Mouse (Mus musculus): ENCODE measurements at regions not wholly inside any gene's neighbourhood (a gene's known extent, or its start where the extent isn't known, plus 50 kb on each side); places are given as distances from the start of the nearest gene placed in this dataset.

GRCm38 (mm10) chr11:43349564-43349963 is 76.5 kb downstream of the Pttg1 start:
- Histone ChIP-seq H3K36me3 (ENCODE audit: control insufficient read depth, insufficient read depth, low read length) (no peaks in the 10 kb centered on the region), H3K4me3 (replicated peaks; ENCODE audit: low read depth, low read length) (no peak overlapping the region), H3K4me1 (ENCODE audit: control insufficient read depth, insufficient read depth, low read length) (peaks cover 24% of the 10 kb centered on the region), H3K27me3 (ENCODE audit: control insufficient read depth, insufficient read depth, low read length) (no peaks in the 10 kb centered on the region), H3K27ac (replicated peaks; ENCODE audit: low read depth, low read length) (peak overlapping the region; percentile 66), H3K9me3 (ENCODE audit: control insufficient read depth, low read length) (no peaks in the 10 kb centered on the region), H3K9ac (replicated peaks; ENCODE audit: low read length) (no peak overlapping the region), H3K4me2 (ENCODE audit: low read length) (no peak overlapping the region)
- no peak for ATAC-seq (ENCODE audit: low FRiP score, low TSS enrichment)
- DNase-seq = peak; percentile 27
- 54% methylated on average over 7 of the region's 7 CpGs for WGBS

- Histone ChIP-seq H3K4me1 (ENCODE audit: control insufficient read depth, insufficient read depth, low read length) (peaks cover 30% of the 10 kb centered on the region), H3K4me2 (ENCODE audit: low read length) (no peak overlapping the region), H3K9ac (replicated peaks; ENCODE audit: low read length) (no peak overlapping the region), H3K36me3 (ENCODE audit: control insufficient read depth, insufficient read depth, low read length) (no peaks in the 10 kb centered on the region), H3K27ac (replicated peaks; ENCODE audit: low read depth, low read length) (no peak overlapping the region), H3K4me3 (replicated peaks; ENCODE audit: low read depth, low read length) (no peak overlapping the region), H3K27me3 (ENCODE audit: control insufficient read depth, insufficient read depth, low read length) (no peaks in the 10 kb centered on the region), H3K9me3 (ENCODE audit: control insufficient read depth, low read length) (no peaks in the 10 kb centered on the region)
- peak; percentile 92 for DNase-seq
- ATAC-seq (ENCODE audit: low FRiP score, low TSS enrichment) = peak; percentile 41
- 9% methylated on average over 4 of the region's 4 CpGs for WGBS
Observed at GRCm38 (mm10) chr11:43348571-43348970, 77.5 kb downstream of the Pttg1 start.

DNA sequence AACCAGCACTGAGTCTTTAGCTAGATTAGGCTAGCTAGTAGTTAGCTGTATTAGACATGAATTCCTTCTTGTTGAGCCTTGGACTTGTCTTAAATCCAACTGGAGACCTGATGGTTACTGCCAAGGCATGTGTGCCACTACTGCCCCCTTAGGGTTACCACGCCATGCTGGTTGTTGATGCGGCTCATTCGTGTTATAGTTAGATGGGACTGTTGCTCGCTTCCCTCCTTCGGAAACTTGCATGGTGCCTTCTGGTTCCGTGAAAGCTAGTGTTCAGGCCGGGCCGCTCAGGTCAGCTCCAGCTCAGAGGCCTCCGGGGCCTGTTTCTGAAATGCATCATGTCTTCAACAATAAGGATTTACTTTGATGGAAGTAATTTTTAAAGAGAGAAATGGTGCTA is 79.6 kb downstream of the Pttg1 start:
- WGBS = 98% methylated on average over 9 of the region's 9 CpGs
- ATAC-seq (ENCODE audit: low FRiP score, low TSS enrichment) = no peak
- H3K9ac ChIP-seq (replicated peaks; ENCODE audit: low read length) = no peak overlapping the region

DNA sequence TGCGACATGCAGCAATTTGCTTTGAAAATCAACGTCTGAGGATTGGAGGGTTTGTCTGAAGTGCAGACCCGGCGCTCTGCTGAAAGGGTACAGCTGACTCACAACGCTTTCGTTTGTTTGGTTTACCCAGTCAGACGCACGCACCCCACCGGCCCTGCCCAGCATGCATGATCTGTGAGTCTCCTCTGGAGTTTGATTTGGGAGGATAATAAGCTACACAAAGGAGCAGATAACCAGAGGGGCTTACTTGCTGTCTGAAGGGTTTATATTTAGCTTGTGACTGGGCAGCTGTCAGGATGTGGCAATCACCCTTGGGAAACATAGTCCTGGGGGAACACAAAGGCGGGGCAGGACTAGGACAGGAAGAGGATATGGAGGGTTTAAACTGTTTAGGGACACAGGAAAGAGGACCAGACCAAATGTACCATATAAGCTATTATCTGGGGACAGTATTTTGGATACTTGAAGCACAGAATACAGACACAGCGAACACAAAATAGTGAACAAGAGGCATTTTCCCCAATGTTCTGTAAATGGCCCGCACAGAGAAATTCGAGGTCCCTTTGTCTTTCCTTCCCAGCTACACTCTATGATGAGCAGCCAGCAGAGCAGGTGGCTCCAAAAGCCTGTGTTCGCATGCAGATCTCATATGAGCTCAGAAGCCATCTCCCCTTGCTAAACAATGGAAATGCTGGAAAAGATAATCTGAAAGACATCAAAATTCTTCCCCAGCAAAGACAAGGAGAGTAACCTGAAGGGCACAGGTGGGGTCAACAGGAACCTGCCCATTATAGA is 81.1 kb downstream of the Pttg1 start:
- Histone ChIP-seq H3K4me2 (ENCODE audit: low read length) (no peak overlapping the region), H3K9ac (replicated peaks; ENCODE audit: low read length) (no peak overlapping the region; the same call in 1 of the 2 replicates), H3K27ac (replicated peaks; ENCODE audit: low read depth, low read length) (peak overlapping the region; percentile 80), H3K9me3 (ENCODE audit: control insufficient read depth, low read length) (no peaks in the 10 kb centered on the region), H3K36me3 (ENCODE audit: control insufficient read depth, insufficient read depth, low read length) (no peaks in the 10 kb centered on the region), H3K4me3 (replicated peaks; ENCODE audit: low read depth, low read length) (no peak overlapping the region), H3K27me3 (ENCODE audit: control insufficient read depth, insufficient read depth, low read length) (no peaks in the 10 kb centered on the region), H3K4me1 (ENCODE audit: control insufficient read depth, insufficient read depth, low read length) (peaks cover 20% of the 10 kb centered on the region)
- ATAC-seq (ENCODE audit: low FRiP score, low TSS enrichment) (peak; percentile 41; the same call in 1 of the 2 replicates), DNase-seq (peak; percentile 70)
- 25% methylated on average over 14 of the region's 14 CpGs for WGBS

More for the DNA sequence above, 79.6 kb downstream of the Pttg1 start:
- Histone ChIP-seq H3K9me3 (ENCODE audit: control insufficient read depth, low read length) (no peaks in the 10 kb centered on the region), H3K27me3 (ENCODE audit: control insufficient read depth, insufficient read depth, low read length) (no peaks in the 10 kb centered on the region), H3K36me3 (ENCODE audit: control insufficient read depth, insufficient read depth, low read length) (no peaks in the 10 kb centered on the region), H3K4me2 (ENCODE audit: low read length) (no peak overlapping the region), H3K27ac (replicated peaks; ENCODE audit: low read depth, low read length) (no peak overlapping the region), H3K4me1 (ENCODE audit: control insufficient read depth, insufficient read depth, low read length) (peaks cover 30% of the 10 kb centered on the region), H3K4me3 (replicated peaks; ENCODE audit: low read depth, low read length) (no peak overlapping the region)
- DNase-seq = no peak

- no peak for DNase-seq
- H3K27ac ChIP-seq (replicated peaks; ENCODE audit: low read depth, low read length) = no peak overlapping the region
- H3K4me3 ChIP-seq (replicated peaks; ENCODE audit: low read depth, low read length) = no peak overlapping the region
- H3K36me3 ChIP-seq (ENCODE audit: control insufficient read depth, insufficient read depth, low read length) = no peaks in the 10 kb centered on the region
- H3K9ac ChIP-seq (replicated peaks; ENCODE audit: low read length) = no peak overlapping the region
- H3K4me2 ChIP-seq (ENCODE audit: low read length) = no peak overlapping the region
- no peak for ATAC-seq (ENCODE audit: low FRiP score, low TSS enrichment)
- H3K9me3 ChIP-seq (ENCODE audit: control insufficient read depth, low read length) = no peaks in the 10 kb centered on the region
- H3K4me1 ChIP-seq (ENCODE audit: control insufficient read depth, insufficient read depth, low read length) = peaks cover 15% of the 10 kb centered on the region; the same call in 1 of the 2 replicates
- H3K27me3 ChIP-seq (ENCODE audit: control insufficient read depth, insufficient read depth, low read length) = no peaks in the 10 kb centered on the region
- 92% methylated on average over 5 of the region's 5 CpGs for WGBS
Observed at GRCm38 (mm10) chr11:43343574-43343973, 82.5 kb downstream of the Pttg1 start.

- 89% methylated on average over 2 of the region's 2 CpGs for WGBS
Observed at GRCm38 (mm10) chr11:43338377-43338993, 87.6 kb downstream of the Pttg1 start.

DNA sequence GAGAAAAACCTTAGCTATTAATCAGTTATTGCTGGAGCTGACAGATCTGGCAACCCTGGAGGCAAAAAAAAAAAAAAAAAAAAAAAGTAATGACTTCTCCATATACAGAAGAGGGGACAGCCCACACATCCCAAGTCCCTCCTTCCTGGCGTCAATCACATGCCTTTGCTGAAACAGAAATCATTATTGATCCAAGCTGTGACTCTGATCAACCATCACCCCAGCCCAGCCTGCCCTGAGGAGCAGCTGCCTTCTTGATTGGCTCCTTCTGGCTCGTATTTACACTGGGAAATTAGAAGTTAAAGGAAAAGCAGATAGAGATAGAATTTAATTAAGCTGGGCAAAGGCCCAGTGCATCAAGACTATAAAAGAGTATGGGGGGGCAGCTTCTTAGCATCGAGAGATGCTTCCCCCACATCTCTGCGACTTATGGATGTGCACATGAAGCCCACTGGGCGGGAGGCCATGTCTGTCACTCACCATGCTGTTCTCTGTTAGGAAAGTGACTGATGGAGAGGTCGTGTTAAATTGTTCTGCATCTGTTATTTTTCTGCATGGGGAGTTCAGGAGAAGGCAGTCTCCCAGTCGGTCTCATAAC is 90.3 kb downstream of the Pttg1 start:
- no peak overlapping the region for H3K9ac ChIP-seq (replicated peaks; ENCODE audit: low read length)
- DNase-seq (peak; percentile 15), ATAC-seq (ENCODE audit: low FRiP score, low TSS enrichment) (no peak; the same call in 1 of the 2 replicates)
- H3K27ac ChIP-seq (replicated peaks; ENCODE audit: low read depth, low read length) = 0 out of 2 replicates have a peak overlapping the region, but pooled peaks have one; percentile 32
- H3K4me3 ChIP-seq (replicated peaks; ENCODE audit: low read depth, low read length) = no peak overlapping the region
- H3K4me2 ChIP-seq (ENCODE audit: low read length) = no peak overlapping the region
- H3K36me3 ChIP-seq (ENCODE audit: control insufficient read depth, insufficient read depth, low read length) = no peaks in the 10 kb centered on the region
- WGBS = 63% methylated on average over 7 of the region's 7 CpGs
- H3K27me3 ChIP-seq (ENCODE audit: control insufficient read depth, insufficient read depth, low read length) = no peaks in the 10 kb centered on the region
- H3K4me1 ChIP-seq (ENCODE audit: control insufficient read depth, insufficient read depth, low read length) = no peaks in the 10 kb centered on the region
- no peaks in the 10 kb centered on the region for H3K9me3 ChIP-seq (ENCODE audit: control insufficient read depth, low read length)

More at GRCm38 (mm10) chr11:43338377-43338993, 87.6 kb downstream of the Pttg1 start:
- Histone ChIP-seq H3K9me3 (ENCODE audit: control insufficient read depth, low read length) (no peaks in the 10 kb centered on the region), H3K9ac (replicated peaks; ENCODE audit: low read length) (no peak overlapping the region), H3K4me1 (ENCODE audit: control insufficient read depth, insufficient read depth, low read length) (no peaks in the 10 kb centered on the region), H3K4me2 (ENCODE audit: low read length) (no peak overlapping the region), H3K36me3 (ENCODE audit: control insufficient read depth, insufficient read depth, low read length) (no peaks in the 10 kb centered on the region), H3K27ac (replicated peaks; ENCODE audit: low read depth, low read length) (no peak overlapping the region), H3K27me3 (ENCODE audit: control insufficient read depth, insufficient read depth, low read length) (no peaks in the 10 kb centered on the region), H3K4me3 (replicated peaks; ENCODE audit: low read depth, low read length) (no peak overlapping the region)
- ATAC-seq (ENCODE audit: low FRiP score, low TSS enrichment) = no peak
- DNase-seq = no peak

DNA sequence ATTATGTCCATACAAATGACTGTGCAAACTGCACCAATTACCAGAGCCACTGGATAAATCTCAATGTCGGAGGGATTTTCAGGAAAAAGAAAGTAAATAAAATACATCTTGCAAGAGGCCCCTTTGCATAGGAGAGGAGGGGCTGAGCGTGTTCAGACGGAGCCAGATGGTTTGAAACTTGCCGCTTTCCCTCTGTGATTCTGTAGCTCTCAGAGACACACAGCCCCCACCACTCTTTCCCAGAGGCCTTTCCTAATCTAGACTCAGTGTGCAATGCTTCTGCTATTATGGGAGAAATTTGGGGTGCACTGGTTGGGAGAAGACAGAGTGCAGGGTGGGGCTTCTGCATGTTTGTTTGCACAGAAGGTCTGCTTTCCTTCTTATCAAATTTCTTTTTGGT is 92.5 kb downstream of the Pttg1 start:
- Histone ChIP-seq H3K4me2 (ENCODE audit: low read length) (no peak overlapping the region), H3K27me3 (ENCODE audit: control insufficient read depth, insufficient read depth, low read length) (no peaks in the 10 kb centered on the region), H3K9me3 (ENCODE audit: control insufficient read depth, low read length) (no peaks in the 10 kb centered on the region), H3K27ac (replicated peaks; ENCODE audit: low read depth, low read length) (no peak overlapping the region), H3K9ac (replicated peaks; ENCODE audit: low read length) (no peak overlapping the region), H3K4me1 (ENCODE audit: control insufficient read depth, insufficient read depth, low read length) (no peaks in the 10 kb centered on the region), H3K36me3 (ENCODE audit: control insufficient read depth, insufficient read depth, low read length) (no peaks in the 10 kb centered on the region), H3K4me3 (replicated peaks; ENCODE audit: low read depth, low read length) (no peak overlapping the region)
- ATAC-seq (ENCODE audit: low FRiP score, low TSS enrichment) (no peak), DNase-seq (no peak)
- 71% methylated on average over 4 of the region's 4 CpGs for WGBS

Measured in midbrain, embryonic 14.5 days (tissue).